Mouse (Mus musculus) lung, postnatal 0 days (tissue): ENCODE measurements around the gene Thpo. TPM values are rescaled to one million over a fixed set of nuclear protein-coding genes. Genes with fewer than 3 reads are reported as not detected.

ENCODE experiments used
- ATAC-seq: fragments of 200-750 bp; cut with Nextera tagmentation; 2 replicates; pipeline ENCODE4 v1.8.0; 2017; ENCODE audit warnings: moderate library complexity
- DNase-seq: peaks from one replicate; pipeline ENCODE4 v3.0.0-alpha.2; 2016; ENCODE audit warnings: low spot score
- H3K27ac ChIP-seq: fragments of 300-500 bp; sonication (generic); 2 replicates; pipeline ENCODE4 v1.5.1; 2014; ENCODE audit warnings: antibody characterized with exemption, mild to moderate bottlenecking, low read length, mixed read lengths
- H3K27me3 ChIP-seq: fragments of 300-500 bp; sonication (generic); replicated peaks from 2 replicates; pipeline ENCODE4 v1.6.1; 2014; ENCODE audit warnings: low read length, mixed read lengths; ENCODE audit not compliant: insufficient read depth
- H3K36me3 ChIP-seq: fragments of 300-500 bp; sonication (generic); 2 replicates; pipeline ENCODE4 v1.6.1; 2014; ENCODE audit warnings: low read length, mixed read lengths; ENCODE audit not compliant: insufficient read depth
- H3K4me1 ChIP-seq: fragments of 300-500 bp; sonication (generic); 2 replicates; pipeline ENCODE4 v1.6.1; 2014; ENCODE audit warnings: antibody characterized with exemption, low read depth, low read length, mixed read lengths; ENCODE audit not compliant: insufficient read depth
- H3K4me2 ChIP-seq: fragments of 300-500 bp; sonication (generic); replicated peaks from 2 replicates; pipeline ENCODE4 v1.6.1; 2014; ENCODE audit warnings: low read depth, mild to moderate bottlenecking, low read length, moderate library complexity, mixed read lengths
- H3K4me3 ChIP-seq: fragments of 300-500 bp; sonication (generic); 2 replicates; pipeline ENCODE4 v1.5.1; 2014; ENCODE audit warnings: low read depth, low read length
- H3K9ac ChIP-seq: fragments of 300-500 bp; sonication (generic); replicated peaks from 2 replicates; pipeline ENCODE4 v1.6.1; 2014; ENCODE audit warnings: low read depth, mild to moderate bottlenecking
- H3K9me3 ChIP-seq: fragments of 300-500 bp; sonication (generic); 2 replicates; pipeline ENCODE4 v1.6.1; 2016; ENCODE audit warnings: low read length, mixed read lengths
- CTCF ChIP-seq: IDR thresholded peaks from 2 replicates; pipeline ENCODE4 v1.5.1; 2016; ENCODE audit warnings: antibody characterized with exemption, mild to moderate bottlenecking
- EP300 ChIP-seq: IDR thresholded peaks from 2 replicates; pipeline ENCODE4 v1.6.1; 2016; ENCODE audit warnings: antibody characterized with exemption, mild to moderate bottlenecking, control low read depth
- WGBS: fragments of 180-500 bp; shearing (Covaris S2); extraction: QIAGEN DNeasy Blood & Tissue Kit; methylation state at CpG from one replicate; pipeline ENCODE4 v1.1.7; 2014; 5-methylcytosine and 5-hydroxymethylcytosine counted together
- polyA plus RNA-seq: library from polyadenylated mRNA; unstranded; fragments of >200 nt; fragmentation: Nextera tagmentation; extraction: Ambion mirVana; gene quantifications from 2 replicates; pipeline ENCODE4 v1.2.1, GENCODE M21; 2015

Thpo gene
- polyA plus RNA-seq, 1 experiment from 2014 or later: 0.81 TPM

- no peaks in the 10 kb centered on the region for H3K9me3 ChIP-seq
Observed at GRCm38 (mm10) chr16:20677380-20677779, 56.9 kb downstream of the Thpo start.

GRCm38 (mm10) chr16:20676702-20677101 is 57.6 kb downstream of the Thpo start:
- no peak for DNase-seq
- H3K27ac ChIP-seq: no peak overlapping the region
- TF ChIP-seq CTCF: peak; percentile 30
- no peak for TF ChIP-seq EP300
- no peaks in the 10 kb centered on the region for H3K9me3 ChIP-seq
- no peaks in the 10 kb centered on the region for H3K27me3 ChIP-seq
- H3K36me3 ChIP-seq: peaks cover 29% of the 10 kb centered on the region
- no peak overlapping the region for H3K4me3 ChIP-seq
- no peak overlapping the region for H3K4me2 ChIP-seq
- ATAC-seq: no peak
- H3K9ac ChIP-seq: no peak overlapping the region
- H3K4me1 ChIP-seq: peaks cover 14% of the 10 kb centered on the region
- WGBS: 67% methylated on average over 4 of the region's 4 CpGs

More at GRCm38 (mm10) chr16:20677380-20677779, 56.9 kb downstream of the Thpo start:
- no peak overlapping the region for H3K4me2 ChIP-seq
- no peak for ATAC-seq
- WGBS: 70% methylated on average over 5 of the region's 5 CpGs
- 0 out of 2 replicates have a peak overlapping the region, but pooled peaks have one; percentile 2 for H3K9ac ChIP-seq
- no peak for DNase-seq
- no peaks in the 10 kb centered on the region for H3K27me3 ChIP-seq
- H3K4me1 ChIP-seq: peaks cover 14% of the 10 kb centered on the region
- no peak for TF ChIP-seq EP300
- no peak for TF ChIP-seq CTCF
- no peak overlapping the region for H3K4me3 ChIP-seq
- peaks cover 36% of the 10 kb centered on the region for H3K36me3 ChIP-seq
- H3K27ac ChIP-seq: peak overlapping the region; percentile 73

- H3K9me3 ChIP-seq: no peaks in the 10 kb centered on the region
- no peak for ATAC-seq
- H3K4me1 ChIP-seq: peaks cover 14% of the 10 kb centered on the region
- peaks cover 16% of the 10 kb centered on the region for H3K36me3 ChIP-seq
- no peak overlapping the region for H3K4me2 ChIP-seq
- no peaks in the 10 kb centered on the region for H3K27me3 ChIP-seq
- no peak for DNase-seq
- WGBS: 86% methylated on average over 6 of the region's 6 CpGs
- no peak overlapping the region for H3K4me3 ChIP-seq
- no peak overlapping the region for H3K27ac ChIP-seq
- 0 out of 2 replicates have a peak overlapping the region, but pooled peaks have one; percentile 6 for H3K9ac ChIP-seq
- TF ChIP-seq EP300: no peak
- TF ChIP-seq CTCF: no peak
Observed at GRCm38 (mm10) chr16:20675213-20675612, 59.1 kb downstream of the Thpo start.

Other genes with a start within 250 kb of the Thpo start
- gene Eif2b5, start 235.7 kb downstream of the Thpo start, polyA plus RNA-seq: 46.9 and 51.1 TPM in 2 replicates
- gene Dvl3, start 217.5 kb downstream of the Thpo start, polyA plus RNA-seq: 10.3 and 10.5 TPM in 2 replicates
- gene Ap2m1, start 199.0 kb downstream of the Thpo start, polyA plus RNA-seq: 402 and 427 TPM in 2 replicates
- gene Abcf3, start 185.9 kb downstream of the Thpo start, polyA plus RNA-seq: 36.3 and 39.6 TPM in 2 replicates
- gene Vwa5b2, start 145.0 kb downstream of the Thpo start, polyA plus RNA-seq: 0.06 and 0.12 TPM in 2 replicates
- 15.2 and 15.3 TPM in 2 replicates for gene Eef1akmt4, start 122.9 kb downstream of the Thpo start, polyA plus RNA-seq
- 0.08 TPM in 1 of 2 replicates, not detected in the other for gene Gm49333, start 122.9 kb downstream of the Thpo start, polyA plus RNA-seq
- 17.6 and 19.3 TPM in 2 replicates for gene Alg3, start 122.8 kb downstream of the Thpo start, polyA plus RNA-seq
- 0.42 and 0.52 TPM in 2 replicates for gene Camk2n2, start 113.2 kb downstream of the Thpo start, polyA plus RNA-seq
- gene Ece2, start 104.7 kb downstream of the Thpo start, polyA plus RNA-seq: 0.12 and 0.52 TPM in 2 replicates
- gene Psmd2, start 82.9 kb downstream of the Thpo start, polyA plus RNA-seq: 146 and 150 TPM in 2 replicates
- 73.5 and 78.7 TPM in 2 replicates for gene Eif4g1, start 66.2 kb downstream of the Thpo start, polyA plus RNA-seq
- gene Fam131a, start 41.3 kb downstream of the Thpo start, polyA plus RNA-seq: 8.4 and 8.9 TPM in 2 replicates
- gene Polr2h, start 16.8 kb downstream of the Thpo start, polyA plus RNA-seq: 37.5 and 48.2 TPM in 2 replicates
- 1.8 and 1.9 TPM in 2 replicates for gene Clcn2, start 16.8 kb downstream of the Thpo start, polyA plus RNA-seq
- gene Chrd, start 1.4 kb downstream of the Thpo start, polyA plus RNA-seq: 1.5 and 1.7 TPM in 2 replicates